Mouse (Mus musculus) activated CD4-positive, CD25-positive, alpha-beta regulatory T cell, adult 9 weeks (primary cell): ENCODE results near the gene Olfr982. TPM values are rescaled to one million over a fixed set of nuclear protein-coding genes. Genes with fewer than 3 reads are reported as not detected.

Experiments
- polyA plus RNA-seq: library from polyadenylated mRNA; unstranded; fragments of 100-300 nt; shearing (Covaris generic); gene quantifications from one replicate; pipeline ENCODE4 v1.2.1, GENCODE M21; 2017

The Olfr982 gene
- not detected for polyA plus RNA-seq

GRCm38 (mm10) chr9:40073529-40073928 lies at the start of gene Olfr982:
Gene Olfr982, plus strand, starts transcription at chr9:40073829.

DNA sequence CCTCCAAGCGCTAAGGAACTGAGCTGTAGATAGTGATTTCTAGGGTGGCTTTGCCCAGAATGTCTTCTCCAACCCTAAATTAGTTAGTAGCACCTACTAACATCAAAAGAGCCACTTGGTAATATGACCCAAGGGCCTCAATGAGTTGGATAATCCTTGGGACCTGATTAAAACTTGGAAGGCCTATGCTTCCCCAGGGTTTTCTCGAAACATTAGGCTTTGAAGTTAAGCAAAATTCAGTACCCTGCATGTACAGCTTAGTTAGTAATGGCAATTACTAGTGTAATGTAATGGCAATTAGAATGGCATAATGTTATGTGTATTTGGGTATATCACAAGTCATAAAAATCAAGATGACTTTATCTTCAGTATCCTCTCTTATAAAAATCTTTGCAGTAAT lies 19.9 kb downstream of the Olfr982 start, which contains the start of gene Olfr983:
Gene Olfr983, minus strand, starts transcription at position 101 of the 400 bp plus-strand sequence.

DNA sequence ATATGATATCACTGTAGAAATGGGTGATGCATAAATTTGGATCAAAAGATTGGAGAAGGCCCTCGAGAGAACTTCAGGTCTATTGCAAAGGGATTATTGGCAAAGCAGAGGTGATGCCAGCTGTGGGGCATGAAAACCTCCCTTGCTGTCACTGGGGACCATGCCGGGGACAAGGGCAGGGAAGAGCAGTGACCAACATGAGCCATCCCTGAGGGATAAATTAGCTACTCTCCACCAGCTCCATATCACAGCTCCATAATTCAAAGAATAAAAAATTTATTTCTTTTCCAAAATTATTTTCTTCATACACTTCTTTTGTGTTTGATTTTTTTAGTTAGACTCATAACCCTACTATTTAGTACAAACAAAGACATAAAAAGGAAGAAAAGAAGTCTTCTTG lies 40.5 kb downstream of the Olfr982 start, which contains the start of gene Olfr984:
Gene Olfr984, minus strand, starts transcription at position 101 of the 400 bp plus-strand sequence.

Other genes with a start within 250 kb of the Olfr982 start
- not detected for gene Olfr971, start 237.0 kb upstream of the Olfr982 start, polyA plus RNA-seq
- gene Olfr972, start 207.4 kb upstream of the Olfr982 start, polyA plus RNA-seq, result not detected
- not detected for gene Olfr229, start 166.5 kb upstream of the Olfr982 start, polyA plus RNA-seq
- gene Olfr974, start 136.3 kb upstream of the Olfr982 start, polyA plus RNA-seq, result not detected
- not detected for gene Olfr975, start 121.8 kb upstream of the Olfr982 start, polyA plus RNA-seq
- gene Olfr976, start 112.7 kb upstream of the Olfr982 start, polyA plus RNA-seq, result not detected
- gene Olfr978, start 81.7 kb upstream of the Olfr982 start, polyA plus RNA-seq, result not detected
- not detected for gene Olfr979, start 70.4 kb upstream of the Olfr982 start, polyA plus RNA-seq
- gene Olfr980, start 64.2 kb upstream of the Olfr982 start, polyA plus RNA-seq, result not detected
- gene Olfr981, start 52.4 kb upstream of the Olfr982 start, polyA plus RNA-seq, result not detected
- gene Olfr983, start 19.8 kb downstream of the Olfr982 start, polyA plus RNA-seq, result not detected
- gene Olfr984, start 40.4 kb downstream of the Olfr982 start, polyA plus RNA-seq, result not detected
- gene Olfr985, start 56.4 kb downstream of the Olfr982 start, polyA plus RNA-seq, result not detected
- gene Tmem225, start 74.3 kb downstream of the Olfr982 start, polyA plus RNA-seq, result not detected
- gene Olfr986, start 107.1 kb downstream of the Olfr982 start, polyA plus RNA-seq, result not detected
- gene Zfp202, start 118.5 kb downstream of the Olfr982 start, polyA plus RNA-seq, result 5.3 TPM
- gene Scn3b, start 195.4 kb downstream of the Olfr982 start, polyA plus RNA-seq, result not detected